Mouse (Mus musculus) midbrain, embryonic 14.5 days (tissue): ENCODE data around the gene Sacm1l. TPM values are rescaled to one million over a fixed set of nuclear protein-coding genes. Genes with fewer than 3 reads are reported as not detected.

Source experiments
- ATAC-seq: fragments of 200-750 bp; cut with Nextera tagmentation; 2 replicates; pipeline ENCODE4 v1.8.0; 2017; ENCODE audit warnings: moderate number of reproducible peaks, moderate library complexity; ENCODE audit not compliant: low FRiP score, low TSS enrichment
- DNase-seq: peaks from one replicate; pipeline ENCODE4 v3.0.0-alpha.2; 2015
- H3K27ac ChIP-seq: fragments of 300-500 bp; sonication (generic); replicated peaks from 2 replicates; pipeline ENCODE4 v1.5.1; 2014; ENCODE audit warnings: mild to moderate bottlenecking, low read depth, low read length, moderate library complexity
- H3K27me3 ChIP-seq: fragments of 300-500 bp; sonication (generic); 2 replicates; pipeline ENCODE4 v1.6.1; 2014; ENCODE audit warnings: low read length, control low read depth, mixed read lengths; ENCODE audit not compliant: control insufficient read depth, insufficient read depth
- H3K36me3 ChIP-seq: fragments of 300-500 bp; sonication (generic); 2 replicates; pipeline ENCODE4 v1.6.1; 2014; ENCODE audit warnings: low read length, control low read depth; ENCODE audit not compliant: control insufficient read depth, insufficient read depth
- H3K4me1 ChIP-seq: fragments of 300-500 bp; sonication (generic); 2 replicates; pipeline ENCODE4 v1.6.1; 2014; ENCODE audit warnings: mild to moderate bottlenecking, antibody characterized with exemption, low read length, control low read depth; ENCODE audit not compliant: control insufficient read depth, insufficient read depth
- H3K4me2 ChIP-seq: fragments of 300-500 bp; sonication (generic); 2 replicates; pipeline ENCODE4 v1.6.1; 2014; ENCODE audit warnings: mild to moderate bottlenecking, low read length, moderate library complexity
- H3K4me3 ChIP-seq: fragments of 300-500 bp; sonication (generic); replicated peaks from 2 replicates; pipeline ENCODE4 v1.5.1; 2014; ENCODE audit warnings: low read depth, low read length
- H3K9ac ChIP-seq: fragments of 300-500 bp; sonication (generic); replicated peaks from 2 replicates; pipeline ENCODE4 v1.6.1; 2014; ENCODE audit warnings: mild to moderate bottlenecking, low read length, moderate library complexity
- H3K9me3 ChIP-seq: fragments of 300-500 bp; sonication (generic); 2 replicates; pipeline ENCODE4 v1.6.1; 2016; ENCODE audit warnings: low read length, control low read depth, mixed read lengths; ENCODE audit not compliant: control insufficient read depth
- WGBS: fragments of 180-500 bp; shearing (Covaris S2); extraction: QIAGEN DNeasy Blood & Tissue Kit; methylation state at CpG from one replicate; pipeline ENCODE4 v1.1.7; 2014; 5-methylcytosine and 5-hydroxymethylcytosine counted together
- polyA plus RNA-seq: library from polyadenylated mRNA; unstranded; fragments of >200 nt; fragmentation: Nextera tagmentation; extraction: Ambion mirVana; gene quantifications from 2 replicates; pipeline ENCODE4 v1.2.1, GENCODE M21; 2014

Sacm1l gene
- polyA plus RNA-seq, 1 experiment from 2014 or later = 57.0 TPM

- H3K4me1 ChIP-seq = no peaks in the 10 kb centered on the region
- no peak overlapping the region for H3K9ac ChIP-seq
- H3K9me3 ChIP-seq = no peaks in the 10 kb centered on the region
- 94% methylated on average over 2 of the region's 2 CpGs for WGBS
- no peak overlapping the region for H3K27ac ChIP-seq
- DNase-seq = no peak
- no peak overlapping the region for H3K4me2 ChIP-seq
- no peak for ATAC-seq
- no peaks in the 10 kb centered on the region for H3K27me3 ChIP-seq
- H3K4me3 ChIP-seq = no peak overlapping the region
- peaks cover 34% of the 10 kb centered on the region for H3K36me3 ChIP-seq
Measured at GRCm38 (mm10) chr9:123515087-123515486, 14.5 kb upstream of the Sacm1l start.

DNA sequence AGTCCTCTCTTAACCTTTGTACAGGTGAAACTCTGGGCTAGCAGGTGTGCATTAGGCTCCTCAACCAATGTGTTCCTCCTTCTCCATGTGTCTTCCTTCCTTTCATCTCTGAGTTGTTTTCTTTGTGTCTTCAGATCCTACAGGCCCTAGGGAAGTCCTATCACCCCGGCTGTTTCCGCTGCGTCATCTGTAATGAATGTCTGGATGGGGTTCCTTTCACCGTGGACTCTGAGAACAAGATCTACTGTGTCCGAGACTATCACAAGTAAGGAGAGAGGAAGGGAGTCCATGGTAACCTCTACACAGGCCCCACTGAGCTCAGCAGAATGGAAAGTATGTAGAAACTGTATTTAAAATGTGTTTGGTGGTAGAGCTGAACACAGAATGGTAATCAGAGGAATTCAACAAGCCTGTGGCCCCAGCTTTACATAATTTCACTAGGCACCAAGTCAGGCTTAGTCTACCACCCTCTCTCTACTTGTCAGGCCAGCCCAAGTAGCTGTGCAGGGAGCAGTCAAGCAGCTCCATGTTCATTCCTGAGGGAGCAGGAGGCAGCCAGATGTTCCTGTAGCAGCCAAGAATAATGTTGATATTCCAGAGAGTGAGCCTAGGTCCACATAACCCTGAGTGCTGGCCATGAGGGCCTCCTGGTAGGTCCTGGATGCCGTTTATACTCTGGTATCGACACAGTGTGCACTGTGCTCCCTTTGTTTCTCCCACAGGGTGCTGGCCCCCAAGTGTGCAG, 12.7 kb upstream of the Sacm1l start:
- no peak overlapping the region for H3K4me2 ChIP-seq

GRCm38 (mm10) chr9:123518969-123519894, 10.3 kb upstream of the Sacm1l start:
- DNase-seq = no peak
- Histone ChIP-seq H3K9me3 (no peaks in the 10 kb centered on the region), H3K27ac (no peak overlapping the region), H3K4me1 (no peaks in the 10 kb centered on the region), H3K4me2 (no peak overlapping the region), H3K36me3 (peaks cover 31% of the 10 kb centered on the region), H3K4me3 (no peak overlapping the region), H3K9ac (no peak overlapping the region), H3K27me3 (no peaks in the 10 kb centered on the region)
- ATAC-seq = no peak
- 92% methylated on average over 13 of the region's 13 CpGs for WGBS

More for the DNA sequence above, 12.7 kb upstream of the Sacm1l start:
- no peaks in the 10 kb centered on the region for H3K4me1 ChIP-seq
- peaks cover 31% of the 10 kb centered on the region for H3K36me3 ChIP-seq
- ATAC-seq = no peak
- H3K27ac ChIP-seq = no peak overlapping the region
- H3K9me3 ChIP-seq = no peaks in the 10 kb centered on the region
- no peaks in the 10 kb centered on the region for H3K27me3 ChIP-seq
- 90% methylated on average over 7 of the region's 7 CpGs for WGBS
- no peak overlapping the region for H3K9ac ChIP-seq
- DNase-seq = no peak
- H3K4me3 ChIP-seq = no peak overlapping the region

- H3K4me3 ChIP-seq = no peak overlapping the region
- DNase-seq = no peak
- 94% methylated on average over 3 of the region's 3 CpGs for WGBS
- no peaks in the 10 kb centered on the region for H3K9me3 ChIP-seq
- H3K27ac ChIP-seq = no peak overlapping the region
- H3K27me3 ChIP-seq = no peaks in the 10 kb centered on the region
- no peak overlapping the region for H3K9ac ChIP-seq
- ATAC-seq = no peak
- H3K4me1 ChIP-seq = no peaks in the 10 kb centered on the region
- H3K4me2 ChIP-seq = no peak overlapping the region
- H3K36me3 ChIP-seq = peaks cover 31% of the 10 kb centered on the region
Measured at GRCm38 (mm10) chr9:123520735-123521134, 8.8 kb upstream of the Sacm1l start.

- no peak for ATAC-seq
- H3K27ac ChIP-seq = no peak overlapping the region
- 34% methylated on average over 3 of the region's 3 CpGs for WGBS
Measured at GRCm38 (mm10) chr9:123523676-123524075, 5.9 kb upstream of the Sacm1l start.

GRCm38 (mm10) chr9:123525095-123525494, 4.5 kb upstream of the Sacm1l start:
- ATAC-seq (no peak), DNase-seq (peak; percentile 90)
- H3K4me1 ChIP-seq = peaks cover 8% of the 10 kb centered on the region; the same call in 1 of the 2 replicates
- H3K36me3 ChIP-seq = 0 out of 2 replicates have a peak, but pooled peaks cover 3% of the 10 kb centered on the region
- WGBS = 0% methylated on average over 1 of the region's 1 CpGs
- H3K4me2 ChIP-seq = no peak overlapping the region
- H3K27ac ChIP-seq = 0 out of 2 replicates have a peak overlapping the region, but pooled peaks have one; percentile 45
- H3K27me3 ChIP-seq = no peaks in the 10 kb centered on the region
- H3K9ac ChIP-seq = no peak overlapping the region
- H3K4me3 ChIP-seq = no peak overlapping the region
- no peaks in the 10 kb centered on the region for H3K9me3 ChIP-seq

More at GRCm38 (mm10) chr9:123523676-123524075, 5.9 kb upstream of the Sacm1l start:
- Histone ChIP-seq H3K36me3 (peaks cover 16% of the 10 kb centered on the region), H3K9me3 (no peaks in the 10 kb centered on the region), H3K4me3 (no peak overlapping the region), H3K4me2 (no peak overlapping the region), H3K9ac (no peak overlapping the region), H3K4me1 (peaks cover 8% of the 10 kb centered on the region; the same call in 1 of the 2 replicates), H3K27me3 (no peaks in the 10 kb centered on the region)
- DNase-seq = peak; percentile 37

DNA sequence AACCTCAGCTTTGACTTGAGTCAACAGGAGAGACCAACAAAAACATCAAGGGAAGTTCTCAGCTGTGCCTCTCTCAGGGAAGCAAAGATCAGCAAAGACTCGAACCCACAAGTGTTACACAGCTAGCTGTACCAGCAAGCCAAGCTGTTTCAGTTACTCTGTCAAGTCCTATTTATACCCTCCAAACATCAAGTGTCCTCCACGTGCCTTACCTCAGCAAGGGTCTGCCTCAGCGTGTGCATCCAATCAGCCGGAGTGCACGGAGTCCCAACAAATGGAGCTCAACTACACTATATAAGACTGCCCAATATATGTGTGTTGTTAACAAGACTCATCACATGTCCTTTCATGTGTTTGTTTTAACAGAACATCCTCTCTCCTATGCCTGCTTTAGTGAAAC, 3.1 kb upstream of the Sacm1l start:
- Histone ChIP-seq H3K9me3 (no peaks in the 10 kb centered on the region), H3K36me3 (no peaks in the 10 kb centered on the region), H3K4me3 (no peak overlapping the region), H3K27ac (no peak overlapping the region), H3K4me2 (no peak overlapping the region), H3K9ac (no peak overlapping the region), H3K27me3 (no peaks in the 10 kb centered on the region), H3K4me1 (peaks cover 18% of the 10 kb centered on the region)
- ATAC-seq (no peak), DNase-seq (no peak)
- WGBS = 85% methylated on average over 5 of the region's 5 CpGs

DNA sequence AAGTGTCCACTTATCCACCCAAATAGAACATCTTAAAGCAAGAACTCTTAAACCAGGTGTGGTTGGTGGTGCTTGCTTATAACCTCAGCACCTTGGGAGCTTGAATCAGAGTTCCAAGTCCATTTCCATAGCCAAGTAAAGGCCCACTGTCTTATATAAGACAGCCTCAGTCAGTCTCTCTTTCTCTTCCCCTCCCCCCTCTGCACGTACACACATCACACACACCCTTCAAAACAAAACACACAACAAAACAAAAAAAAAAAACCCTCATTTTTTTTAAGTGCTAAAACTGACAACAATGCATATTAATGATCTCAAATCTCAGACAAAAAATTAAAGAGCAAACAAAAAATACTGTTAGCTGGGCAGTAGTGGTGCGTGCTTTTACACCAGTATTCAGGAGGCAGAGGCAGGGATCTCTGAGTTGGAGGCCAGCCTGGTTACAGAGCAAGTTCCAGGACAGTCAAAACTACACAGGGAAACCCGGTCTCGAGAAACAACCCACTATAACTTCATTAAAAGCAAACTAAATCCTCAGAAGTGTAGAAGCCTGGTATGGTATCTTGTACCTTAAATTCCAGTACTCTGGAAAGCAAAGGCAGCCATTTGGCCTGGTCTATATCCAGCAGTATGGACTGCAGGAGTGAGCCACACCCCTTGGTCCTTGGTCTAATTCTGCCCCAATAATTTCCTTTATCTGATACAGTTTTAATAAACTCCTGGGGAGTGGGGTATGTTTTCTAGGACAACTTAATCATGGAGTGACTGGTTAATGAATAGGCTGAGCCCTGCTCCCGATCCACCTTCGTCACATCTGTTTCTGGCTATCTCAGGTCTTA, 1.3 kb upstream of the Sacm1l start:
- Histone ChIP-seq H3K27ac (peak overlapping the region; percentile 93), H3K36me3 (no peaks in the 10 kb centered on the region), H3K27me3 (no peaks in the 10 kb centered on the region), H3K4me1 (peaks cover 25% of the 10 kb centered on the region), H3K4me3 (peak overlapping the region; percentile 89), H3K9ac (peak overlapping the region; percentile 95), H3K4me2 (peak overlapping the region; percentile 60), H3K9me3 (no peaks in the 10 kb centered on the region)
- WGBS = 20% methylated on average over 6 of the region's 6 CpGs
- DNase-seq (peak; percentile 39), ATAC-seq (no peak)
